Mouse (Mus musculus) cerebellum, postnatal 14 days (tissue): ENCODE results near the gene Trim31.

Experiments used
- DNase-seq, 2 experiments: peaks; one replicate each; pipeline ENCODE4 v3.0.0; 2021; ENCODE audit warnings: mixed read lengths in 2 of 2

Trim31 gene

GRCm38 (mm10) chr17:36947051-36947819 lies 49.3 kb downstream of the Trim31 start:
- DNase-seq, result peak; percentile 76 to 79

- no peak for DNase-seq
Measured at GRCm38 (mm10) chr17:36948286-36948685, 50.4 kb downstream of the Trim31 start.

- no peak for DNase-seq
Measured at GRCm38 (mm10) chr17:36949265-36949664, 51.3 kb downstream of the Trim31 start.

GRCm38 (mm10) chr17:36950981-36951947 lies 53.3 kb downstream of the Trim31 start, which contains the start of gene Ppp1r11:
Ppp1r11 (minus strand) TSS chr17:36951741.
- peak; percentile 97 for DNase-seq

DNA sequence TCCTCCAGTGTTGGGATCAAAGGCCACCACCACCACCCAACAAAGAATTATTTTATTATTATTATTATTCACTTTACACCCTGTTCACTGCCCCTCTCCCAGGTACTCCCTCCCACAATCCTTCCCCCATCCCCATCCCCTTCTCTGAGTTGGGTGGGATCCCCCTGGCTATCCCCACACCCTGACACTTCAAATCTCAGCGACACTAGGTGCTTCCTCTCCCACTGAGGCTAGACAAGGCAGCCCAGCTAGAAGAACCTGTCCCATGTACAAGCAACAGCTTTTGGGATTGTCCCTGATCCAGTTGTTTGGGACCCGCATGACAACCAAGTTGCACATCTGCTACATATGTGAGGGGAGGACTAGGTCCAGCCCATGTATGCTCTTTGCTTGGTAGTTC lies 54.7 kb downstream of the Trim31 start:
- no peak for DNase-seq

DNA sequence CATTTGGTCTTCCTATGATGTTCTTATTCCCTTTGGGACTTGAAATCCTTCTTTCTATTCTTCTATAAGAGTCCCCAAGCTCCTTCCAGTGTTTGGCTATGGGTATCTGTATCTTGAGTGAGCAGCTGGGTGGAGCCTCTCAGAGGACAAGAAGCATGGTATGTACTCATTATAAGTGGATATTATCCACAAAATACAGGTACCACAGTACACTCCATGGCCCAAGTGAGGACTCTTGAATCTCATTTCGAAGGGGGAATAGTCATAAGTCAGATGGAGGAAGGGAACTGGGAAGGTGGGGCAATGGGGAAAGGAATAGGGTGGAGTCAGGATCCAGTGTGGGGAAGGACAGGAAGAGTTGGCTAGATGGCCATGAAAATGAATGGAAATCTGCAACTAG lies 55.1 kb downstream of the Trim31 start:
- no peak for DNase-seq

DNA sequence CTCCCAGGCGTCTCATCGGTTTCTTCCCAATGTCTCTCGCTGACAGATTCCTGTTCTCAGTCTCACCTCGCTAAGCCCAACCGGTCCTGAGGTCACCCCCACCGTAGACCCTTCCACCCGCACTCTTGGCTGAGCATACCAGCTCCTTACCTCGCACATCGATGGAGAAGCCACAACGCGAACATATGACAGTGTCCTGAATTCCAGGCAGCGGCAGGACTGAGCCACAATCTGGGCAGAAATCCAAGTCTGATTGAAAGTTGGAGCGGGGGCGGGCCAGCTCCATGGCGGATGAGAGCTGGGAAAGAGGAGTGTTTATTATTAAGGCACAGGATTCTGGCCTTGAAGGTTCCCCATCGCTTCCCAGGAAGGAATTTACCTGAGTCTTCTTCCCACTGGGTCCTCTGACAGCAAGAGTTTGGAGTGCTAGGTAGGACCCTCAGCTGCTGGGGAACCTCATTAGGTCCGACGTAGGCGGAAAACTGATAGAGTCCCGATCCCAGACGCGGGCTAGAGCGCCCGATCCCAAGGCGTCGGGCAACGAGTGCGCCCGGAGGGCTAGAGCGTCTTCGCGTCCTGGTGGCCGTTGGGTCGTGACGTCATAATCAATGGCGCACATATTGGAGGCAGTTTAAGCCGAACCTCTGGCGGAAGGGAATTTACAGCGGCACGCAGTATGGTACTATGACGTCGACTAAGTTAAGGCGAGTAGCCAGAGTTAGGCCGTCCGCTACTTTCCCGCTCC lies 60.3 kb downstream of the Trim31 start, which contains the start of the genes Znrd1 and Znrd1as:
Gene Znrd1 (minus strand): TSS at position 561 of the 745 bp plus-strand sequence.
Gene Znrd1as (plus strand): TSS at position 594 of the 745 bp plus-strand sequence.
- peak; percentile 93 to 95 for DNase-seq

DNA sequence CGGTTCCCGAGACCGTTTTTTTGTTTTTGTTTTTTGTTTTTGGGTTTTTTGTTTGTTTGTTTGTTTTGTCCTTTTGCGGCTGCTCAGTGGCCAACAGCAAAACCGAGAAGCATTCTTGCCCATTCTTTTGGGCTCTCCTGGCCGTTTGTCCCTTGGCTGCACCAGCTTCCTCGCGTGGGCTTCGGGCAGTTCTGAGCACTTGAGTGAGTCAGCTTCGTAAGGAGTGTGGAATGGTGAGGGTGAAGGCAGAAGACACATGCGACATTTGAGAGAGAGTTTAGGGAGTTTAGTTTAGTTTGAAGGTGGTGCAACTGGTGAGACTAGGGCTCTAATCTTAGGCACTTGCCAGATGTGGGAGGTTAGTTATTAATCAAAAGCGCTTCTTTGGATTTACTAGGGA lies 61.0 kb downstream of the Trim31 start:
- DNase-seq, result peak in 1 of 2 experiments; percentile 23
